Mouse (Mus musculus): ENCODE measurements around the gene Med17.

Gene Med17

GRCm38 (mm10) chr9:15237516-15238296 lies 42.0 kb downstream of the Med17 start:
- DNase-seq (ENCODE audit: low spot score in 2 of 2) = no peak

DNA sequence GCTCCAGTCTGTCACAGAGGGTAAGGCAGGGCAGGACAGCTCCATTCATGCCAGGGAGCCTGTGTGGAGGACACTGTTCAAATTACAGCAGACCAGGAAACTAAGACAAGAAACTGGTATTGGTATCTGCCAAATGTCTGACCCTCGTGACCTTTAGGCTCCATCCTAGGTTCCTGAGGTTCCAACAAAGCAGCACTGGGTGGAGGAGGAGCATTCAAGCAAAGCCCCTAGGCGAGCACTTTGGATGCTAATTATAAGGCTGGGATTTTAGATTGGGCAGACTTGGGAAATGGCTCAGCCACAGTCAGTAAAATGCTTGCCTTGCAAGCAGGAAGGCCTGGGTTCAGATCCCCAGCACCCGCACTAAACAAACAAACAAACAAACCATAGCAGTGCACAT lies 43.7 kb downstream of the Med17 start:
- no peak for DNase-seq (ENCODE audit: low spot score in 2 of 2)

GRCm38 (mm10) chr9:15233604-15234003 lies 46.1 kb downstream of the Med17 start:
- no peak for DNase-seq (ENCODE audit: low spot score in 2 of 2)

- no peak for DNase-seq (ENCODE audit: low spot score in 2 of 2)
Measured at GRCm38 (mm10) chr9:15232445-15232844, 47.3 kb downstream of the Med17 start.

GRCm38 (mm10) chr9:15224912-15225311 lies 54.8 kb downstream of the Med17 start:
- no peak for DNase-seq (ENCODE audit: low spot score in 2 of 2)

DNA sequence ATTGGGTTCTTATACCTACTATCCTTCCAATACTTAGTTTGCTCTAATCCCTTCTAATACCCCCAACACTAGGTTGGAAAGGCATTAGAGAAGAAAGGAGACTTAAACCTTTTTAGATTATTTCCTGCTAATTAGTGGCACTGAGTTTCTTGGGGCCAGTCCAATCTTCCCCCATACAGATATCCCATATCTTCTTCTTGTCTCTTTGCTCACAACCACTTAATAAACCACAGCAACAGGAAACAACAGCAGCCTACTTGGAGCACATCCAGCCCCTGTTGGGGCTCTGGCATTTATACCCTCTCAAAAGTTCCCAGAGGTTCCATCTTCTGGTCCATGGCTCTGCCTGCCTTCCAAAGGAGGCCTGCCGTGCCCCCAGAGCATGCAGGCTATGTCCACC lies 66.0 kb downstream of the Med17 start:
- no peak for DNase-seq (ENCODE audit: low spot score in 2 of 2)

GRCm38 (mm10) chr9:15211876-15212275 lies 67.9 kb downstream of the Med17 start:
- DNase-seq (ENCODE audit: low spot score in 2 of 2) = no peak
